Mouse (Mus musculus): ENCODE data around the gene Mamdc2.

DNA sequence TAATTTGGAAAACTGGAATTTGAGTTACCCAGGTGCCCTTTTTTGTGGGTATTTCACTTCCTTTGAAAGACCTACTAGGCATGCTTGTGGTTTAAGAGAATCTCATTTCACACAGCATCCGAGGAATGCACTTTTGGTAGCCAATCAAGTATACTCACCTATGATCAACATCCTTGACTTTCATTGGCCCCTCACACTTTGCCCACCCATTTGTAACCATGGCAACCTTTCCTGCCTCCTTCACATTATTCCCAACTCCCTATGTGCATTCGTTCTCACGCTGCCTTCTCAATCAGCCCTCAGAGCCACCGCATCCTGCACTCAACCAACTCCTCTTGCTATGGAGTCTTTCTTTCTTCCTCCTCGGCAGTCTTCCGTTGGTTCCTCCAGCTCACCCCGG lies 49.8 kb upstream of the Mamdc2 start:
- TF ChIP-seq CTCF (IDR thresholded peaks at IDR 0.05; ENCODE audit: low read depth) (no peak), EP300 (IDR thresholded peaks at IDR 0.05; ENCODE audit: low read depth) (no peak)
